Mouse (Mus musculus): ENCODE measurements around the gene Grin2a. TPM values are rescaled to one million over a fixed set of nuclear protein-coding genes. Genes with fewer than 3 reads are reported as not detected.

Gene Grin2a
- total and polyA plus RNA-seq, 3 experiments = not detected

DNA sequence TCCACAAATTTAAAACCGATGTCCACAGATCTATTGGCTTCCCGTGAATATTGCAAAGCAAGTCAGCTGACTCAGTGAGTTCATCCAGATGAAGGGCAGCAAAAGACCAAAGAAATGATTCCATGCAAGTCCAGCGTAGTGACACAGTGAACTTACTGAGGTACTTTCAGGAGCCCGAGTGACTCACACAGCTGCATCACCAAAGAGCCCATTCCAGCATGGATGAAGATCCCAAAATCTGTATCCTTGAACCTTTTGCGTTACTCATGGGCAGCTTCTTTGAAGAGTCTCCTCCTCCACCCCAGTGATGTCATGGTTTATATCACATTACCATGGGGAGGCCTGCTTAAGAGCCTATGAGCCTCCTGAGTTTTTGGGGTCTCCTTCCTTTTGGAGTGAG lies 460.2 kb downstream of the Grin2a start:
- no peak for DNase-seq (ENCODE audit: low read depth, low spot score)
- no peak overlapping the region for H3K9ac ChIP-seq (ENCODE audit: control insufficient read depth, low read depth, low read length, poor library complexity, severe bottlenecking)
- H3K27ac ChIP-seq (ENCODE audit: control insufficient read depth, low read depth, low read length) = no peak overlapping the region
- no peak for TF ChIP-seq POLR2AphosphoS5 (IDR thresholded peaks at IDR 0.05; ENCODE audit: borderline replicate concordance, low read depth, low read length)
- no peak for TF ChIP-seq BHLHE40 (IDR thresholded peaks at IDR 0.05; ENCODE audit: borderline replicate concordance, low read depth, low read length)
- TF ChIP-seq UBTF (IDR thresholded peaks at IDR 0.05; ENCODE audit: borderline replicate concordance, insufficient read depth, low read depth, low read length) = no peak
- no peak for TF ChIP-seq CHD1 (IDR thresholded peaks at IDR 0.05; ENCODE audit: low read depth, low read length)
- TF ChIP-seq RAD21 (IDR thresholded peaks at IDR 0.05; ENCODE audit: low read depth, low read length) = no peak
- no peaks in the 10 kb centered on the region for H3K36me3 ChIP-seq (ENCODE audit: control insufficient read depth in 1 of 2, insufficient read depth in 2 of 2, low read length in 2 of 2)
- no peak overlapping the region for H3K4me3 ChIP-seq (ENCODE audit: control insufficient read depth in 1 of 2, insufficient read depth in 1 of 2, low read depth in 2 of 2, low read length in 2 of 2)
- no peaks in the 10 kb centered on the region for H3K79me2 ChIP-seq (ENCODE audit: control insufficient read depth, insufficient read depth, low read length, poor library complexity)
- no peaks in the 10 kb centered on the region for H3K27me3 ChIP-seq (ENCODE audit: control insufficient read depth in 1 of 2, insufficient read depth in 2 of 2, low read length in 2 of 2)
- H3K9me3 ChIP-seq (replicated peaks; ENCODE audit: insufficient read depth, low read length) = no peaks in the 10 kb centered on the region
- no peaks in the 10 kb centered on the region for H3K4me1 ChIP-seq (ENCODE audit: control insufficient read depth in 1 of 2, insufficient read depth in 2 of 2, low read length in 2 of 2)

DNA sequence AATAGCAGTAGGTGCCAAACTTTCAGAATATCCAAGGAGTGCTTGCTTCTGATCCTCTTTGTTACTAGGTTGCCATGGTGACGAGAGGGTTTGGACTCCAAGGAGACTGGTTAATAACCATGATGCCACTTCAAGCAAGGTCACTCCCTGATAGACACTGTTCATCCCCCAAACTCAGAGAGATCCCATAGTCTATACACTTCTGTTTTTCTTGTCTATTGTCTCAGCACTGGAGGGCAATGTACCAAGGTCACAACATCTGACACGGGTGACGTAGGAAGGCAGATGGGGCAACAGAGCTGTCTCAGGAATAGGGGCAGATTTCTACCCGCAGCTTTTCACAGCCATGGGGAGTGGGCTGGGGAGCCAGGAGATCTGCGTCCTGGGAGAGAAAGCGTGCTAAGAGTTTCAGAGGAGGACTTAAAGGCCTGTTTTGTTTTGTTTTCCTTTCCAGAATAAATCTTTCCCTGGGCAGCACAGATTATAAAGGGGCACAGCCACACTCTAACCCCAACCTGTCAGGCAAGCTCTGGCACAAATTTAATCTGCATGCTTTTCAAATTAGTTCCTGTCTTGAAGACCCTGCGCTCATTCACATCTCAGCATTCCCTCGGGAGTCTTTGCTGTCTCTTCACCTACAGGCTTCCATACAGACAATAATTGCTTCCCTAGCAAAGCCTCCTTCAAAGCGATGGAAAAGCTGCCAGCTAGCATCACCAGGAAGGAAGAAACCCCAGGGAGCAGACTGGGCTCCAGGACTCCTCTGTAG lies 461.6 kb downstream of the Grin2a start:
- no peak overlapping the region for H3K9ac ChIP-seq (ENCODE audit: control insufficient read depth, low read depth, low read length, poor library complexity, severe bottlenecking)

DNA sequence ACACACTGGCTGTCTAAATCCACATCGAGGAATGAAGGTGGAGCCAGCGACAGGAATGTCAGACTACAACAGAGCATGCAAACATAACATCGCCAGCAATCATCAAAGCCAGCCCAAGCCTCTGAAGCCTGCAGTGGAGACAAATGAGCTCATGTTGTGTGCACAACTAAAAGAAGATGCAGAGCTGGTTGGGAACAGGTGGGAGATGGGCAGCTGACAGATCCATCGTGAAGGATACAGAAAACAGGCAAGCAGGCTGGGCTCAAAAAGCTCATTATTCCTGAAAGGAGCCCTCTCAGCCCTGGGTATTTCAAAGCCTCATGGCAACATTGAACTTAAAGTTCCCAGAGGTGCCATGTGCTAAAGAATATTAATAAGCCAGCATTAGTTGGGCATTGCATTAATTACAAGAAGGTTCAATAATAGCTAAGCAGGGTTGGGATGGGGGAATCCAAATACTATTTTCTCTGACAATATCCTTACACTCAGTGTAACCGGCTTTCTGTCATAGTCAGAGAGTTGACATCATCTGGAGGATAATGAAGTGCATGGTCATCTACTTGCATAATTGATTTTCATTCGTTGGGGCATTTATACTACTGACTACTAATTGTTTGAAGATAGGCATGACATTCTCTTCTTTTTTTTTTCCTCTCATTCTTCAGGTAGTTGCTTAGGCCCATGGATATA lies 462.4 kb downstream of the Grin2a start:
- no peak for DNase-seq (ENCODE audit: low read depth, low spot score)
- no peak overlapping the region for H3K27ac ChIP-seq (ENCODE audit: control insufficient read depth, low read depth, low read length)
- no peaks in the 10 kb centered on the region for H3K27me3 ChIP-seq (ENCODE audit: control insufficient read depth in 1 of 2, insufficient read depth in 2 of 2, low read length in 2 of 2)
- no peaks in the 10 kb centered on the region for H3K79me2 ChIP-seq (ENCODE audit: control insufficient read depth, insufficient read depth, low read length, poor library complexity)
- no peaks in the 10 kb centered on the region for H3K4me1 ChIP-seq (ENCODE audit: control insufficient read depth in 1 of 2, insufficient read depth in 2 of 2, low read length in 2 of 2)
- no peaks in the 10 kb centered on the region for H3K9me3 ChIP-seq (replicated peaks; ENCODE audit: insufficient read depth, low read length)
- no peak for TF ChIP-seq NELFE (IDR thresholded peaks at IDR 0.05; ENCODE audit: low read depth, low read length)
- TF ChIP-seq UBTF (IDR thresholded peaks at IDR 0.05; ENCODE audit: borderline replicate concordance, insufficient read depth, low read depth, low read length) = no peak
- no peaks in the 10 kb centered on the region for H3K36me3 ChIP-seq (ENCODE audit: control insufficient read depth in 1 of 2, insufficient read depth in 2 of 2, low read length in 2 of 2)
- no peak overlapping the region for H3K9ac ChIP-seq (ENCODE audit: control insufficient read depth, low read depth, low read length, poor library complexity, severe bottlenecking)
- H3K4me3 ChIP-seq (ENCODE audit: control insufficient read depth in 1 of 2, insufficient read depth in 1 of 2, low read depth in 2 of 2, low read length in 2 of 2) = no peak overlapping the region

More for the DNA sequence above, 461.6 kb downstream of the Grin2a start:
- Histone ChIP-seq H3K79me2 (ENCODE audit: control insufficient read depth, insufficient read depth, low read length, poor library complexity) (no peaks in the 10 kb centered on the region), H3K27me3 (ENCODE audit: control insufficient read depth in 1 of 2, insufficient read depth in 2 of 2, low read length in 2 of 2) (no peaks in the 10 kb centered on the region), H3K36me3 (ENCODE audit: control insufficient read depth in 1 of 2, insufficient read depth in 2 of 2, low read length in 2 of 2) (no peaks in the 10 kb centered on the region), H3K4me3 (ENCODE audit: control insufficient read depth in 1 of 2, insufficient read depth in 1 of 2, low read depth in 2 of 2, low read length in 2 of 2) (no peak overlapping the region), H3K27ac (ENCODE audit: control insufficient read depth, low read depth, low read length) (no peak overlapping the region), H3K9me3 (replicated peaks; ENCODE audit: insufficient read depth, low read length) (no peaks in the 10 kb centered on the region), H3K4me1 (ENCODE audit: control insufficient read depth in 1 of 2, insufficient read depth in 2 of 2, low read length in 2 of 2) (no peaks in the 10 kb centered on the region)
- TF ChIP-seq JUND (IDR thresholded peaks at IDR 0.05; ENCODE audit: low read depth, low read length) = no peak
- TF ChIP-seq MYB (IDR thresholded peaks at IDR 0.05; ENCODE audit: low read depth, low read length) = no peak
- TF ChIP-seq ZMIZ1 (IDR thresholded peaks at IDR 0.05; ENCODE audit: low read depth, low read length) = no peak
- TF ChIP-seq CHD1 (IDR thresholded peaks at IDR 0.05; ENCODE audit: low read depth, low read length) = no peak
- no peak for TF ChIP-seq RAD21 (IDR thresholded peaks at IDR 0.05; ENCODE audit: low read depth, low read length)
- TF ChIP-seq MEF2A (IDR thresholded peaks at IDR 0.05; ENCODE audit: extremely low read depth, insufficient replicate concordance, low read depth, low read length, poor library complexity, severe bottlenecking) = no peak
- TF ChIP-seq ZKSCAN1 (IDR thresholded peaks at IDR 0.05; ENCODE audit: low read depth, low read length) = no peak
- no peak for TF ChIP-seq NRF1 (IDR thresholded peaks at IDR 0.05; ENCODE audit: insufficient read depth, low read depth, low read length, poor library complexity, severe bottlenecking)
- no peak for TF ChIP-seq HCFC1 (IDR thresholded peaks at IDR 0.05; ENCODE audit: low read depth, low read length)
- no peak for TF ChIP-seq MAX (IDR thresholded peaks at IDR 0.05; ENCODE audit: low read length)
- TF ChIP-seq ZNF384 (IDR thresholded peaks at IDR 0.05; ENCODE audit: low read depth, low read length) = no peak
- TF ChIP-seq EP300 (IDR thresholded peaks at IDR 0.05; ENCODE audit: low read depth in 1 of 2, low read length in 2 of 2) = no peak
- DNase-seq (ENCODE audit: low read depth, low spot score) = no peak

Data from MEL (cell line).